Mouse (Mus musculus): ENCODE data around the gene Kbtbd12. TPM values are rescaled to one million over a fixed set of nuclear protein-coding genes. Genes with fewer than 3 reads are reported as not detected.

Gene Kbtbd12
- polyA plus RNA-seq, 2 experiments, result 0.78 to 0.95 TPM

GRCm38 (mm10) chr6:88516667-88517066 is 121.1 kb downstream of the Kbtbd12 start:
- 75% methylated on average over 5 of the region's 5 CpGs for WGBS
- no peak overlapping the region for H3K27ac ChIP-seq (replicated peaks; ENCODE audit: low read depth, low read length)
- H3K4me2 ChIP-seq (replicated peaks; ENCODE audit: low read depth, low read length, severe bottlenecking), result peak overlapping the region; percentile 84; the same call in 1 of the 2 replicates
- TF ChIP-seq POLR2A (IDR thresholded peaks at IDR 0.05; ENCODE audit: borderline replicate concordance, extremely low read depth, insufficient read depth, insufficient read length), result no peak
- H3K9ac ChIP-seq (ENCODE audit: low read depth, low read length, severe bottlenecking), result peak overlapping the region; percentile 22; the same call in 1 of the 2 replicates
- H3K4me1 ChIP-seq (ENCODE audit: control insufficient read depth, insufficient read depth, low read length), result peaks cover 16% of the 10 kb centered on the region
- peaks cover 48% of the 10 kb centered on the region for H3K36me3 ChIP-seq (ENCODE audit: control insufficient read depth, insufficient read depth, low read length)
- no peaks in the 10 kb centered on the region for H3K9me3 ChIP-seq (ENCODE audit: control insufficient read depth, low read length)
- ATAC-seq (ENCODE audit: low FRiP score, low read depth) (no peak), DNase-seq (ENCODE audit: low spot score) (no peak)
- H3K27me3 ChIP-seq (ENCODE audit: control insufficient read depth, insufficient read depth, low read length), result no peaks in the 10 kb centered on the region
- H3K4me3 ChIP-seq (replicated peaks; ENCODE audit: low read length), result peak overlapping the region; percentile 98; the same call in 1 of the 2 replicates

- Histone ChIP-seq H3K4me1 (ENCODE audit: control insufficient read depth, insufficient read depth, low read length) (peaks cover 16% of the 10 kb centered on the region), H3K27ac (replicated peaks; ENCODE audit: low read depth, low read length) (no peak overlapping the region), H3K27me3 (ENCODE audit: control insufficient read depth, insufficient read depth, low read length) (no peaks in the 10 kb centered on the region), H3K9me3 (ENCODE audit: control insufficient read depth, low read length) (no peaks in the 10 kb centered on the region), H3K4me3 (replicated peaks; ENCODE audit: low read length) (no peak overlapping the region), H3K36me3 (ENCODE audit: control insufficient read depth, insufficient read depth, low read length) (peaks cover 55% of the 10 kb centered on the region), H3K4me2 (replicated peaks; ENCODE audit: low read depth, low read length, severe bottlenecking) (no peak overlapping the region), H3K9ac (ENCODE audit: low read depth, low read length, severe bottlenecking) (no peak overlapping the region)
- no peak for TF ChIP-seq POLR2A (IDR thresholded peaks at IDR 0.05; ENCODE audit: borderline replicate concordance, extremely low read depth, insufficient read depth, insufficient read length)
- ATAC-seq (ENCODE audit: low FRiP score, low read depth) (no peak), DNase-seq (ENCODE audit: low spot score) (no peak)
- WGBS, result 89% methylated on average over 8 of the region's 8 CpGs
Observed at GRCm38 (mm10) chr6:88515971-88516370, 121.8 kb downstream of the Kbtbd12 start.

GRCm38 (mm10) chr6:88514546-88514945 is 123.2 kb downstream of the Kbtbd12 start:
- peaks cover 69% of the 10 kb centered on the region for H3K36me3 ChIP-seq (ENCODE audit: control insufficient read depth, insufficient read depth, low read length)

GRCm38 (mm10) chr6:88513984-88514383 is 123.8 kb downstream of the Kbtbd12 start:
- WGBS, result 95% methylated on average over 8 of the region's 8 CpGs
- Histone ChIP-seq H3K27ac (replicated peaks; ENCODE audit: low read depth, low read length) (no peak overlapping the region), H3K4me1 (ENCODE audit: control insufficient read depth, insufficient read depth, low read length) (peaks cover 12% of the 10 kb centered on the region), H3K9ac (ENCODE audit: low read depth, low read length, severe bottlenecking) (no peak overlapping the region), H3K4me2 (replicated peaks; ENCODE audit: low read depth, low read length, severe bottlenecking) (no peak overlapping the region), H3K27me3 (ENCODE audit: control insufficient read depth, insufficient read depth, low read length) (no peaks in the 10 kb centered on the region), H3K9me3 (ENCODE audit: control insufficient read depth, low read length) (no peaks in the 10 kb centered on the region), H3K4me3 (replicated peaks; ENCODE audit: low read length) (no peak overlapping the region), H3K36me3 (ENCODE audit: control insufficient read depth, insufficient read depth, low read length) (peaks cover 74% of the 10 kb centered on the region)
- no peak for TF ChIP-seq POLR2A (IDR thresholded peaks at IDR 0.05; ENCODE audit: borderline replicate concordance, extremely low read depth, insufficient read depth, insufficient read length)
- DNase-seq (ENCODE audit: low spot score), result no peak
- no peak for ATAC-seq (ENCODE audit: low FRiP score, low read depth)

More at GRCm38 (mm10) chr6:88514546-88514945, 123.2 kb downstream of the Kbtbd12 start:
- WGBS, result 96% methylated on average over 4 of the region's 4 CpGs
- Histone ChIP-seq H3K4me2 (replicated peaks; ENCODE audit: low read depth, low read length, severe bottlenecking) (no peak overlapping the region), H3K4me3 (replicated peaks; ENCODE audit: low read length) (no peak overlapping the region), H3K4me1 (ENCODE audit: control insufficient read depth, insufficient read depth, low read length) (peaks cover 15% of the 10 kb centered on the region), H3K27ac (replicated peaks; ENCODE audit: low read depth, low read length) (no peak overlapping the region), H3K27me3 (ENCODE audit: control insufficient read depth, insufficient read depth, low read length) (no peaks in the 10 kb centered on the region), H3K9me3 (ENCODE audit: control insufficient read depth, low read length) (no peaks in the 10 kb centered on the region), H3K9ac (ENCODE audit: low read depth, low read length, severe bottlenecking) (no peak overlapping the region)
- no peak for TF ChIP-seq POLR2A (IDR thresholded peaks at IDR 0.05; ENCODE audit: borderline replicate concordance, extremely low read depth, insufficient read depth, insufficient read length)
- no peak for ATAC-seq (ENCODE audit: low FRiP score, low read depth)
- no peak for DNase-seq (ENCODE audit: low spot score)

- H3K9me3 ChIP-seq (ENCODE audit: control insufficient read depth, low read length), result no peaks in the 10 kb centered on the region
Observed at GRCm38 (mm10) chr6:88503044-88503443, 134.7 kb downstream of the Kbtbd12 start.

More at GRCm38 (mm10) chr6:88503044-88503443, 134.7 kb downstream of the Kbtbd12 start:
- 0 out of 2 replicates have a peak, but pooled peaks cover 2% of the 10 kb centered on the region for H3K4me1 ChIP-seq (ENCODE audit: control insufficient read depth, insufficient read depth, low read length)
- no peak overlapping the region for H3K27ac ChIP-seq (replicated peaks; ENCODE audit: low read depth, low read length)
- ATAC-seq (ENCODE audit: low FRiP score, low read depth) (no peak), DNase-seq (ENCODE audit: low spot score) (no peak)
- no peak overlapping the region for H3K4me3 ChIP-seq (replicated peaks; ENCODE audit: low read length)
- no peak overlapping the region for H3K4me2 ChIP-seq (replicated peaks; ENCODE audit: low read depth, low read length, severe bottlenecking)
- TF ChIP-seq POLR2A (IDR thresholded peaks at IDR 0.05; ENCODE audit: borderline replicate concordance, extremely low read depth, insufficient read depth, insufficient read length), result no peak
- no peak overlapping the region for H3K9ac ChIP-seq (ENCODE audit: low read depth, low read length, severe bottlenecking)
- no peaks in the 10 kb centered on the region for H3K27me3 ChIP-seq (ENCODE audit: control insufficient read depth, insufficient read depth, low read length)
- H3K36me3 ChIP-seq (ENCODE audit: control insufficient read depth, insufficient read depth, low read length), result peaks cover 67% of the 10 kb centered on the region
- 100% methylated on average over 4 of the region's 4 CpGs for WGBS

All from limb, embryonic 14.5 days (tissue).